Mouse (Mus musculus): Measurements from ENCODE around the gene Gucy1b1. TPM values are rescaled to one million over a fixed set of nuclear protein-coding genes. Genes with fewer than 3 reads are reported as not detected.

Gene Gucy1b1
- polyA plus RNA-seq, 1 experiment from 2014 or later: 64.6 TPM

- ATAC-seq (ENCODE audit: insufficient number of reproducible peaks, insufficient read depth, low FRiP score, low read depth): no peak
- WGBS: 78% methylated on average over 3 of the region's 3 CpGs
- no peaks in the 10 kb centered on the region for H3K4me1 ChIP-seq (ENCODE audit: control insufficient read depth, insufficient read depth, low read length)
- H3K36me3 ChIP-seq (ENCODE audit: control insufficient read depth, insufficient read depth, low read length): no peaks in the 10 kb centered on the region
- no peaks in the 10 kb centered on the region for H3K9me3 ChIP-seq (ENCODE audit: control insufficient read depth, low read depth, low read length)
- H3K9ac ChIP-seq (replicated peaks; ENCODE audit: low read depth, low read length): no peak overlapping the region
- no peak overlapping the region for H3K27ac ChIP-seq (ENCODE audit: low read length)
- H3K4me2 ChIP-seq (replicated peaks; ENCODE audit: low read depth, low read length): no peak overlapping the region
- no peaks in the 10 kb centered on the region for H3K27me3 ChIP-seq (ENCODE audit: control insufficient read depth, insufficient read depth, low read length)
- H3K4me3 ChIP-seq (ENCODE audit: low read depth, low read length): no peak overlapping the region
Measured at GRCm38 (mm10) chr3:82023065-82023464, 51.4 kb downstream of the Gucy1b1 start.

- Histone ChIP-seq H3K4me1 (ENCODE audit: control insufficient read depth, insufficient read depth, low read length) (no peaks in the 10 kb centered on the region), H3K4me2 (replicated peaks; ENCODE audit: low read depth, low read length) (no peak overlapping the region), H3K27me3 (ENCODE audit: control insufficient read depth, insufficient read depth, low read length) (no peaks in the 10 kb centered on the region), H3K9me3 (ENCODE audit: control insufficient read depth, low read depth, low read length) (no peaks in the 10 kb centered on the region), H3K36me3 (ENCODE audit: control insufficient read depth, insufficient read depth, low read length) (no peaks in the 10 kb centered on the region), H3K27ac (ENCODE audit: low read length) (no peak overlapping the region), H3K9ac (replicated peaks; ENCODE audit: low read depth, low read length) (no peak overlapping the region), H3K4me3 (ENCODE audit: low read depth, low read length) (no peak overlapping the region)
- no peak for ATAC-seq (ENCODE audit: insufficient number of reproducible peaks, insufficient read depth, low FRiP score, low read depth)
- WGBS: 89% methylated on average over 8 of the region's 8 CpGs
Measured at GRCm38 (mm10) chr3:82022421-82022920, 52.0 kb downstream of the Gucy1b1 start.

GRCm38 (mm10) chr3:82014148-82014703, 60.3 kb downstream of the Gucy1b1 start:
- WGBS: 69% methylated on average over 7 of the region's 7 CpGs
- H3K9me3 ChIP-seq (ENCODE audit: control insufficient read depth, low read depth, low read length): no peaks in the 10 kb centered on the region
- H3K27me3 ChIP-seq (ENCODE audit: control insufficient read depth, insufficient read depth, low read length): no peaks in the 10 kb centered on the region
- no peak overlapping the region for H3K4me3 ChIP-seq (ENCODE audit: low read depth, low read length)
- no peak overlapping the region for H3K4me2 ChIP-seq (replicated peaks; ENCODE audit: low read depth, low read length)
- ATAC-seq (ENCODE audit: insufficient number of reproducible peaks, insufficient read depth, low FRiP score, low read depth): no peak
- no peak overlapping the region for H3K27ac ChIP-seq (ENCODE audit: low read length)
- no peaks in the 10 kb centered on the region for H3K4me1 ChIP-seq (ENCODE audit: control insufficient read depth, insufficient read depth, low read length)
- no peaks in the 10 kb centered on the region for H3K36me3 ChIP-seq (ENCODE audit: control insufficient read depth, insufficient read depth, low read length)
- H3K9ac ChIP-seq (replicated peaks; ENCODE audit: low read depth, low read length): no peak overlapping the region

- H3K4me3 ChIP-seq (ENCODE audit: low read depth, low read length): no peak overlapping the region
- H3K27me3 ChIP-seq (ENCODE audit: control insufficient read depth, insufficient read depth, low read length): no peaks in the 10 kb centered on the region
- 74% methylated on average over 1 of the region's 1 CpGs for WGBS
- H3K9ac ChIP-seq (replicated peaks; ENCODE audit: low read depth, low read length): no peak overlapping the region
- no peaks in the 10 kb centered on the region for H3K36me3 ChIP-seq (ENCODE audit: control insufficient read depth, insufficient read depth, low read length)
- H3K9me3 ChIP-seq (ENCODE audit: control insufficient read depth, low read depth, low read length): no peaks in the 10 kb centered on the region
- ATAC-seq (ENCODE audit: insufficient number of reproducible peaks, insufficient read depth, low FRiP score, low read depth): 0 out of 2 replicates have a peak, but pooled peaks have one; percentile 56
- H3K4me2 ChIP-seq (replicated peaks; ENCODE audit: low read depth, low read length): no peak overlapping the region
- H3K27ac ChIP-seq (ENCODE audit: low read length): no peak overlapping the region
- H3K4me1 ChIP-seq (ENCODE audit: control insufficient read depth, insufficient read depth, low read length): no peaks in the 10 kb centered on the region
Measured at GRCm38 (mm10) chr3:82007002-82007401, 67.5 kb downstream of the Gucy1b1 start.

- Histone ChIP-seq H3K9me3 (ENCODE audit: control insufficient read depth, low read depth, low read length) (no peaks in the 10 kb centered on the region), H3K4me1 (ENCODE audit: control insufficient read depth, insufficient read depth, low read length) (no peaks in the 10 kb centered on the region), H3K4me2 (replicated peaks; ENCODE audit: low read depth, low read length) (no peak overlapping the region), H3K27me3 (ENCODE audit: control insufficient read depth, insufficient read depth, low read length) (no peaks in the 10 kb centered on the region), H3K4me3 (ENCODE audit: low read depth, low read length) (no peak overlapping the region), H3K36me3 (ENCODE audit: control insufficient read depth, insufficient read depth, low read length) (no peaks in the 10 kb centered on the region), H3K9ac (replicated peaks; ENCODE audit: low read depth, low read length) (no peak overlapping the region), H3K27ac (ENCODE audit: low read length) (no peak overlapping the region)
- WGBS: 2% methylated on average over 1 of the region's 1 CpGs
- ATAC-seq (ENCODE audit: insufficient number of reproducible peaks, insufficient read depth, low FRiP score, low read depth): no peak
Measured at GRCm38 (mm10) chr3:81995988-81996387, 78.5 kb downstream of the Gucy1b1 start.

- no peak overlapping the region for H3K27ac ChIP-seq (ENCODE audit: low read length)
- H3K9me3 ChIP-seq (ENCODE audit: control insufficient read depth, low read depth, low read length): no peaks in the 10 kb centered on the region
- no peak overlapping the region for H3K9ac ChIP-seq (replicated peaks; ENCODE audit: low read depth, low read length)
- ATAC-seq (ENCODE audit: insufficient number of reproducible peaks, insufficient read depth, low FRiP score, low read depth): no peak
- H3K4me2 ChIP-seq (replicated peaks; ENCODE audit: low read depth, low read length): no peak overlapping the region
- H3K4me1 ChIP-seq (ENCODE audit: control insufficient read depth, insufficient read depth, low read length): no peaks in the 10 kb centered on the region
- WGBS: 42% methylated on average over 4 of the region's 4 CpGs
- H3K4me3 ChIP-seq (ENCODE audit: low read depth, low read length): no peak overlapping the region
- no peaks in the 10 kb centered on the region for H3K27me3 ChIP-seq (ENCODE audit: control insufficient read depth, insufficient read depth, low read length)
- no peaks in the 10 kb centered on the region for H3K36me3 ChIP-seq (ENCODE audit: control insufficient read depth, insufficient read depth, low read length)
Measured at GRCm38 (mm10) chr3:81995371-81995770, 79.1 kb downstream of the Gucy1b1 start.

GRCm38 (mm10) chr3:81990531-81990930, 84.0 kb downstream of the Gucy1b1 start:
- 66% methylated on average over 3 of the region's 3 CpGs for WGBS
- Histone ChIP-seq H3K27ac (ENCODE audit: low read length) (no peak overlapping the region), H3K4me2 (replicated peaks; ENCODE audit: low read depth, low read length) (no peak overlapping the region), H3K4me3 (ENCODE audit: low read depth, low read length) (no peak overlapping the region), H3K4me1 (ENCODE audit: control insufficient read depth, insufficient read depth, low read length) (peaks cover 5% of the 10 kb centered on the region; the same call in 1 of the 2 replicates), H3K36me3 (ENCODE audit: control insufficient read depth, insufficient read depth, low read length) (no peaks in the 10 kb centered on the region), H3K27me3 (ENCODE audit: control insufficient read depth, insufficient read depth, low read length) (no peaks in the 10 kb centered on the region), H3K9me3 (ENCODE audit: control insufficient read depth, low read depth, low read length) (no peaks in the 10 kb centered on the region), H3K9ac (replicated peaks; ENCODE audit: low read depth, low read length) (no peak overlapping the region)
- ATAC-seq (ENCODE audit: insufficient number of reproducible peaks, insufficient read depth, low FRiP score, low read depth): no peak

GRCm38 (mm10) chr3:81989692-81990141, 84.8 kb downstream of the Gucy1b1 start:
- Histone ChIP-seq H3K4me2 (replicated peaks; ENCODE audit: low read depth, low read length) (no peak overlapping the region), H3K4me3 (ENCODE audit: low read depth, low read length) (no peak overlapping the region), H3K9ac (replicated peaks; ENCODE audit: low read depth, low read length) (no peak overlapping the region), H3K27me3 (ENCODE audit: control insufficient read depth, insufficient read depth, low read length) (no peaks in the 10 kb centered on the region), H3K36me3 (ENCODE audit: control insufficient read depth, insufficient read depth, low read length) (no peaks in the 10 kb centered on the region), H3K4me1 (ENCODE audit: control insufficient read depth, insufficient read depth, low read length) (peaks cover 5% of the 10 kb centered on the region; the same call in 1 of the 2 replicates), H3K9me3 (ENCODE audit: control insufficient read depth, low read depth, low read length) (no peaks in the 10 kb centered on the region), H3K27ac (ENCODE audit: low read length) (no peak overlapping the region)
- ATAC-seq (ENCODE audit: insufficient number of reproducible peaks, insufficient read depth, low FRiP score, low read depth): no peak
- WGBS: 29% methylated on average over 2 of the region's 2 CpGs

- Histone ChIP-seq H3K27me3 (ENCODE audit: control insufficient read depth, insufficient read depth, low read length) (no peaks in the 10 kb centered on the region), H3K27ac (ENCODE audit: low read length) (no peak overlapping the region), H3K9me3 (ENCODE audit: control insufficient read depth, low read depth, low read length) (no peaks in the 10 kb centered on the region), H3K9ac (replicated peaks; ENCODE audit: low read depth, low read length) (no peak overlapping the region), H3K36me3 (ENCODE audit: control insufficient read depth, insufficient read depth, low read length) (no peaks in the 10 kb centered on the region), H3K4me3 (ENCODE audit: low read depth, low read length) (no peak overlapping the region), H3K4me1 (ENCODE audit: control insufficient read depth, insufficient read depth, low read length) (peaks cover 5% of the 10 kb centered on the region; the same call in 1 of the 2 replicates), H3K4me2 (replicated peaks; ENCODE audit: low read depth, low read length) (no peak overlapping the region)
- 93% methylated on average over 3 of the region's 3 CpGs for WGBS
- ATAC-seq (ENCODE audit: insufficient number of reproducible peaks, insufficient read depth, low FRiP score, low read depth): no peak
Measured at GRCm38 (mm10) chr3:81987628-81988027, 86.9 kb downstream of the Gucy1b1 start.
